Mouse (Mus musculus) bone marrow, adult 2 months (tissue): ENCODE measurements around the gene Plpp6. TPM values are rescaled to one million over a fixed set of nuclear protein-coding genes. Genes with fewer than 3 reads are reported as not detected.

ENCODE experiments used
- H3K27ac ChIP-seq: fragments of 200-500 bp; 2 replicates; pipeline ENCODE4 v1.5.1; 2012; ENCODE audit warnings: low read depth, mild to moderate bottlenecking, control low read depth, inconsistent platforms, low read length; ENCODE audit not compliant: control insufficient read depth, poor library complexity, insufficient read depth
- H3K4me1 ChIP-seq: fragments of 200-500 bp; 2 replicates; pipeline ENCODE4 v1.6.1; 2011; ENCODE audit warnings: low read length; ENCODE audit not compliant: control insufficient read depth, insufficient read depth
- H3K4me3 ChIP-seq: fragments of 200-500 bp; replicated peaks from 2 replicates; pipeline ENCODE3; 2011; ENCODE audit warnings: mild to moderate bottlenecking, low read depth, low read length, control low read depth; ENCODE audit not compliant: control insufficient read depth
- CTCF ChIP-seq: fragments of 200-500 bp; IDR thresholded peaks from 2 replicates; pipeline ENCODE4 v1.5.1; 2011; ENCODE audit warnings: low read length, control low read depth; ENCODE audit not compliant: control insufficient read depth, insufficient read depth
- POLR2A ChIP-seq: fragments of 200-500 bp; IDR thresholded peaks from 2 replicates; pipeline ENCODE4 v1.6.1; 2011; ENCODE audit warnings: low read depth, mild to moderate bottlenecking, control low read depth, low read length, borderline replicate concordance; ENCODE audit not compliant: control insufficient read depth
- WGBS: fragments of 180-500 bp; shearing (Covaris S2); methylation state at CpG from one replicate; pipeline ENCODE4 v1.1.7; 2018; 5-methylcytosine and 5-hydroxymethylcytosine counted together
- polyA plus RNA-seq: library from polyadenylated mRNA; stranded (reverse); fragments of >200 nt; gene quantifications from 2 replicates; pipeline ENCODE4 v1.2.4, GENCODE M21; 2011; ENCODE audit warnings: low replicate concordance; ENCODE audit not compliant: missing spikeins, insufficient read depth, insufficient read length

The Plpp6 gene
- polyA plus RNA-seq, 1 experiment: 3.5 TPM

GRCm38 (mm10) chr19:28934897-28935296 is 28.9 kb upstream of the Plpp6 start:
- no peak for TF ChIP-seq POLR2A
- TF ChIP-seq CTCF: no peak
- WGBS: 82% methylated on average over 3 of the region's 3 CpGs
- no peak overlapping the region for H3K4me3 ChIP-seq
- H3K4me1 ChIP-seq: no peaks in the 10 kb centered on the region
- no peak overlapping the region for H3K27ac ChIP-seq

DNA sequence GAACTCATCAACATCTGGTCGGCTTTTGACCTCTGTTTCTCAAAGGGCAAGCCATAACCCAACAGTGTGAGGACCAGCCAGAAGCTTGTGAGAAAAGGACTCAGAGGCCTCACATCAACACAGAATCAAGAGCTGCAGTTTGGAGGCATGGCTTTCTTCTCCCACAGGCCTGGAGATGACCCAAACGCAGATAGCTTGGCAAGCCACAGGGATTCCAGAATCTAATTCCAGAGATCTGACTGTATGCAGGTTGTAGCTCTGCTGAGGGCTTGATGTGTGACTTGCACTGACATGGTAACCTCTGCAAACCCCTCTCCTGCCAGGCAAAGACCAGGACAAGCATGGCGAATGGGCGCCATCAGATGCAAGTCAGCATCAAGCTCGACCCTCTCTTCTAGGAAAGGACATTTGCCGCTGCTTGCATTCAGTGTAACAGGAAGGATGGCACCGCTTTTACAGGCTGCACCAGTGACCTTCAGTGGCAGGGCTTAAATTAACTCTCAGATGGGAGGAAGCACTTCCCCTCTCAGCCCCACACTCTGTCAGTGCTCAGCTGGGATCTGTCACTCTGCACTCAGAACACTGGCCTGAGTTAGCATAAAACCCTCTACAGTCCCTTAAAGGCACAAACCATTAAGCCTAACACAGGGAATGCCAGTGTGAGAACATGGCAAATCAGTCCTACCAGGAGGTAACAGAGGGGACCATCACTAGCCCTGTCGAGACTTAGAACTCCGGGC is 23.4 kb upstream of the Plpp6 start:
- 61% methylated on average over 9 of the region's 9 CpGs for WGBS
- H3K27ac ChIP-seq: no peak overlapping the region
- TF ChIP-seq CTCF (no peak), POLR2A (no peak)
- H3K4me1 ChIP-seq: no peaks in the 10 kb centered on the region
- no peak overlapping the region for H3K4me3 ChIP-seq

DNA sequence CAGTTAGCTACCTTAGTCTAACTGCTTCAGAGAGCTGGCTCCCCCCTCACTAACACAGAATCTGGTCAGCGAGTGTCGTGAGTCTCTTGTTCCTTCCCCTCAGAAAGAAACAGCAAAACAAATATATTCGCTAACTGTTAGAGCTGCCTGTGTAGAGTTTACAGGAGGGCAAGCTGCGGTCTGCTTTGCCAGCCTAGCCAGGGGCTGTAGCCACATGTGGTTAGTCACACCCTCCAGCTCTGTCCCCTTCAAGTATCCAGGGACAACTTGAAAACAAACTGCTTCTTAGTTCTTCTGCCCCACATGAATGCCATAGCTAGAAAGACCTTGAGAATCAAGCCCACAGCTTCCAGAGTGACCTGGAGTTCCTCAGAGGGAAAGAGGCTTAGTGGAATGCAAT is 22.5 kb upstream of the Plpp6 start:
- Histone ChIP-seq H3K4me1 (no peaks in the 10 kb centered on the region), H3K4me3 (no peak overlapping the region), H3K27ac (no peak overlapping the region)
- 46% methylated on average over 4 of the region's 4 CpGs for WGBS
- TF ChIP-seq POLR2A (no peak), CTCF (no peak)

DNA sequence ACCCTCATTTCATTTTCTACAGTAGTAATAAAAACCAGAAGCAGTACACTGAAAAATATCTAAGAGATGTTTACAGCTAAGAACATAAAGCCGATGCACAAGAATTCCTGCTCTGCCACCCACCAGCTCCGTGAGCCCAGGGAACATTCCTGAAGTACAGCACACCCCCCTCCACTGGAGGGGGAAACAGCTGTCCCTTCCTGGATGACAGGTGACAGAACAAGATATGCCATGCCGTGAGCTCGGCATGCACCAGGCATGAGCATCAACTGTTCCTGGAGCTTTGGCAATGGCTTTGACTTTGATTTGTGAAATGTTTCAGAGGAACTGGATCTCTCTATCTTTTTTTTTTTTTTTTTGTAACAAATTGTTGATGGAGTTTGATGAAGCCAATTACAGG is 17.0 kb upstream of the Plpp6 start:
- 33% methylated on average over 4 of the region's 4 CpGs for WGBS
- no peaks in the 10 kb centered on the region for H3K4me1 ChIP-seq
- TF ChIP-seq CTCF (no peak), POLR2A (no peak)
- no peak overlapping the region for H3K4me3 ChIP-seq
- H3K27ac ChIP-seq: no peak overlapping the region

DNA sequence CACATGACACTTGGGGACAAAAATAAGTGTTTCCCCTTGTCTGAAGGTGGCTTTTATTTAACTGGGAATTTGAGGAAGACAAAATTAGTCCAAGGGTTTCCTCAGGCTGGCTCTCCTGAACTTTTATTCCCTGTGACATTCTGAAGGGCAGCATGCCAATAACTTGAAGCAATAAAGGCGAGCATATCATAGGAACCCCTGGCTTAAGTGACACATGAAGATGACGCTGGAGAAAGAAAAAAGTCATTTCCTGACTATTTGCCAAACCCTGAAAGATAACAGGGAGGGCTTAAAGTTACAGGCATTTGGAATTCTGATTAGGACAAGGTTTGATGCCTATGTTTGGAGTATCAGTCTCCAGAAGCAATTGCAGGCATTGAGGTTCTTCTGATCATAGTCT is 16.4 kb upstream of the Plpp6 start:
- Histone ChIP-seq H3K27ac (no peak overlapping the region), H3K4me1 (no peaks in the 10 kb centered on the region), H3K4me3 (no peak overlapping the region)
- WGBS: 29% methylated on average over 2 of the region's 2 CpGs
- no peak for TF ChIP-seq POLR2A
- no peak for TF ChIP-seq CTCF

DNA sequence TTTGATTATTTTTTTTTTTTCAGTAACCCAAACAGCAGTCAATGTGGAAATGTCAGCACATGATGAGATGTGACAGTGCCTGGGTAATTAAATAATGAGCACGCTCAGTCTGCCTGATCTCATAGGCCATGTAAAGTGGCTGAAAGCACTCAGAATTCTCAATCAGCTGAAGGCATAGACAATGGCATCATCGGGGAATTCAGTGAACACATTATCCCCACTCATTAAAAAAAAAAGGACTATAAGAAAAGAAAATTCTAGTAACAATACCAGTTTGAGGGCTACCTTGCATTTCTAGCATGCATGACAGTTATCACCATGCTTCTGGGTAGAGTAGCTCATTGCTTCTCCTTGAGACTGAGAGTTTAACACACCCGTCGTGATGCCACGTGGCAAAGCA is 12.5 kb upstream of the Plpp6 start:
- H3K27ac ChIP-seq: no peak overlapping the region
- H3K4me1 ChIP-seq: no peaks in the 10 kb centered on the region
- 78% methylated on average over 5 of the region's 5 CpGs for WGBS
- H3K4me3 ChIP-seq: no peak overlapping the region
- TF ChIP-seq POLR2A (no peak), CTCF (no peak)

DNA sequence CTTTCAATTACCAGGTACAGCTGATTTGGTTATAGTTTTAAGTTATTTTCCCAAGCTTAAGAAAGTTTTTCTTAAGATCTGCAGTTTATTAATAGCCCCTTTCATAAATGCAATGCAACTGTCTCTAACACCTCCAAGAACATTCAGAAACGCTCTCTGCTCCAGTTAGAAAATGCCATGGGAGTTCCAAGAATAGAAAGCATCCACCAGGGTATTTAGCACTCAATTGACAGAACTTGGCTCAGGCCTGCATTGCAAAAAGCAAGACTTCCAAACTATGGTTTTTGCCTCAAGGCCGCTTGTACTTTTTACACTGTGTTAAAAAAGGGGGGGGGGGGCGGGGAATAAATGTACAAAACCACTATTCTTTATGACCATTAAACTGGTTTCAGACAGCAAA is 640 bp upstream of the Plpp6 start:
- no peak overlapping the region for H3K4me3 ChIP-seq
- peaks cover 5% of the 10 kb centered on the region; the same call in 1 of the 2 replicates for H3K4me1 ChIP-seq
- TF ChIP-seq CTCF (no peak), POLR2A (no peak)
- H3K27ac ChIP-seq: no peak overlapping the region
- 47% methylated on average over 3 of the region's 3 CpGs for WGBS

DNA sequence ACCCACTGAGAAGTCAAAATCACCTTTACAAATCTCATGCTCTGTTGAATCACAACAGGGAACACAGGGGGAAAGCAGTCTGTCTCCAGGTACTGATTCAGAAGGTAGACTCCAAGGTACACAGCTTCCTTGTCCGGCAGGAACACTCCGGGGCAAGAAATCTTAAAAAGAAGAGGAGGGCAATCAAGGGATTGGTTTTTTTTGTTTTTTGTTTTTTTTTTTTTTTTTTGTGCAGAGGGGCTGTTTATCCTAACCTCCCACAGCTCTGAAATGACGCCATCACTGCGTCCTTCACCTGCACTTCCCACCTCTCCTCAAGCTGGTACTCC is 276 bp upstream of the Plpp6 start:
- TF ChIP-seq POLR2A (no peak), CTCF (no peak)
- H3K4me1 ChIP-seq: peaks cover 5% of the 10 kb centered on the region; the same call in 1 of the 2 replicates
- peak overlapping the region; percentile 76; the same call in 1 of the 2 replicates for H3K27ac ChIP-seq
- H3K4me3 ChIP-seq: peak overlapping the region; percentile 91
- 3% methylated on average over 4 of the region's 4 CpGs for WGBS

DNA sequence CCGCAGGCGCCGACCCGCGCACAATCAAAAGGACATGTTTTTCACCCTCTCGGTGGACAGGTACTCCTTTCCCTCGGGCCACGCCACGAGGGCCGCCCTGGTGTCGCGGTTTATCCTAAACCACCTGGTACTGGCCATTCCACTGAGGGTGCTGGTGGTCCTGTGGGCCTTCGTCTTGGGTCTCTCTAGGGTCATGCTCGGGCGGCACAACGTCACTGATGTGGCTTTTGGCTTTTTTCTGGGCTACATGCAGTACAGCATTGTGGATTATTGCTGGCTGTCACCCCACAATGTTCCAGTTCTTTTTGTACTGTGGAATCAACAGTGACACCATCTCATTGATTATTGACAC is 775 bp downstream of the Plpp6 start:
- Histone ChIP-seq H3K27ac (peak overlapping the region; percentile 76; the same call in 1 of the 2 replicates), H3K4me3 (peak overlapping the region; percentile 91), H3K4me1 (peaks cover 5% of the 10 kb centered on the region; the same call in 1 of the 2 replicates)
- WGBS: 7% methylated on average over 16 of the region's 16 CpGs
- TF ChIP-seq POLR2A (no peak), CTCF (no peak)
